Mouse (Mus musculus): Measurements from ENCODE around the gene Dmc1. TPM values are rescaled to one million over a fixed set of nuclear protein-coding genes. Genes with fewer than 3 reads are reported as not detected.

Dmc1 gene
- total and polyA plus RNA-seq, 3 experiments = not detected

DNA sequence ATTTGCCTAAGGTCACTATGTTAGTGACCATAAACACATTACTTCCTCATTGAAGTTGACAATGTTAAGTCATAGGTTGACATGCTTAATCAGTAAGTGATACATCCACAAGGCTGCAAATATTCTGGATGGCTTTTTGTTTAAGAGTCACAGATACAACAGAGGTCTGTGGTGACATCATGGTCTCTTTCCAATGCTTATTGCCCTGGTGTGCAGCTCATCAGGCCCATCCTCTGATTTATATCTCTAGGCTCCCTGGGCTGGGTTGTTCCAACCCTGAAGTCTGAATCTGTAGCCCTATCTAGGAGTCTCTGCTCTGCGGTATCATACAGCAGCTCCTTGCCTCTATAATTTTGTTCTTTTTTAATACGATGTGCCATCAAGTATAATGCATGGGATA is 28.0 kb downstream of the Dmc1 start:
- Histone ChIP-seq H3K4me2 (ENCODE audit: insufficient read depth, low read depth, poor library complexity, severe bottlenecking) (no peak overlapping the region), H3K4me1 (ENCODE audit: control insufficient read depth in 1 of 2, insufficient read depth in 2 of 2) (peaks cover 0 to 11% of the 10 kb centered on the region in 2 experiments; a peak in 2 of 4 replicates), H3K4me3 (replicated peaks in 1 of 3; ENCODE audit: low read depth in 2 of 3, low read length in 2 of 3, poor library complexity in 1 of 3) (no peak overlapping the region), H3K9me3 (replicated peaks; ENCODE audit: low read length) (no peaks in the 10 kb centered on the region), H3K27ac (ENCODE audit: insufficient read depth, low read depth) (no peak overlapping the region), H3K79me2 (replicated peaks; ENCODE audit: control insufficient read depth, extremely low read depth, insufficient read depth, poor library complexity, severe bottlenecking) (no peaks in the 10 kb centered on the region), H3K9ac (ENCODE audit: insufficient read depth, low read depth) (no peak overlapping the region), H3K36me3 (replicated peaks in 1 of 2; ENCODE audit: control insufficient read depth in 1 of 2, insufficient read depth in 1 of 2, low read length in 1 of 2) (no peaks in the 10 kb centered on the region), H3K27me3 (replicated peaks) (no peaks in the 10 kb centered on the region)
- no peak for TF ChIP-seq ZKSCAN1 (IDR thresholded peaks at IDR 0.05; ENCODE audit: borderline replicate concordance, low read depth, low read length)
- no peak for TF ChIP-seq MXI1 (IDR thresholded peaks at IDR 0.05; ENCODE audit: low read depth, low read length)
- TF ChIP-seq NELFE (IDR thresholded peaks at IDR 0.05; ENCODE audit: low read depth, low read length) = no peak
- TF ChIP-seq GABPA (IDR thresholded peaks at IDR 0.05; ENCODE audit: insufficient replicate concordance, low read depth, low read length) = no peak
- no peak for TF ChIP-seq PAX5 (IDR thresholded peaks at IDR 0.05; ENCODE audit: low read length)
- no peak for TF ChIP-seq RAD21 (IDR thresholded peaks at IDR 0.05; ENCODE audit: low read depth, low read length)
- no peak for TF ChIP-seq ZC3H11A (IDR thresholded peaks at IDR 0.05; ENCODE audit: low read depth, low read length)
- no peak for TF ChIP-seq CHD1 (IDR thresholded peaks at IDR 0.05; ENCODE audit: low read depth, low read length)
- TF ChIP-seq IRF4 (IDR thresholded peaks at IDR 0.05; ENCODE audit: low read depth, low read length) = no peak
- TF ChIP-seq E2F4 (IDR thresholded peaks at IDR 0.05; ENCODE audit: insufficient replicate concordance, low read depth, low read length) = no peak
- dilution Hi-C loops (cut with MboI; ENCODE audit: extremely low pct_ligation_motif_present, extremely low pct_unique_long_range_greater_than_20kb, low sequenced_read_pairs) = no loop called here
- DNase-seq (ENCODE audit: extremely low read depth) = no peak
- in situ Hi-C loops (cut with MboI; ENCODE audit: low pct_ligation_motif_present, low pct_unique_long_range_greater_than_20kb, low sequenced_read_pairs) = no loop called here

DNA sequence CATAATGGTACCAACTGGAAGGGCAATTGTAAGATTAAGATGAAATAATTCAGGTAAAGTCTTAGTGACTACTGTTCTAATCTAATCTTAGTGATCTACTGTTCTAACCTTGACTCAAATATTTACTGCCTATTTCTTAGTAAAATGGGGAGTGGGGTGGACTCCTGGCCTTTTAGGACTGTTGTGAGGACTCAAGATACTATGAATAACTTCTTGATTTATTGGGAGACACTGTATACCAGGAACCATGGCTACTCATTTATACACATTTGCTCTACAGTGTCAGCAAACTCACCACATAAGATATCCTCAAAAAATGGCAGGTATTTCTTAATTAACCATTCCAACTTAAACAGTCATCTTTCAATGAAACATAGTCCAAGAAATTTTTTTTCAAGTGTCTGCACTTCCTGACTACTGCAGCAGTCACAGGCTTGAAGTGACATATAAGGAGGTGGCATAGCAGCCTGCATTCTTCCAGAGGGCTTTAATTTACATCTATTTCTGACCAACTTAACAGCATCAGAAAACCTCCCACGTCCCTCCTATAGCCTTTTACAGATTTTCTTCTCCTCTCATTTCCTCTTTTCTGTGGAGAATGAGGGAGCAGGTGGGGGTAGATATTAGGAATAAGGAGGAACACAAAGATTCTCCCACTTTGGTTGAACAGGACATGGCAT is 29.2 kb downstream of the Dmc1 start:
- H3K36me3 ChIP-seq (replicated peaks in 1 of 2; ENCODE audit: control insufficient read depth in 1 of 2, insufficient read depth in 1 of 2, low read length in 1 of 2) = no peaks in the 10 kb centered on the region
- H3K4me1 ChIP-seq (ENCODE audit: control insufficient read depth in 1 of 2, insufficient read depth in 2 of 2) = peaks cover 0 to 11% of the 10 kb centered on the region in 2 experiments; a peak in 2 of 4 replicates
- H3K27ac ChIP-seq (ENCODE audit: insufficient read depth, low read depth) = no peak overlapping the region
- no peak for TF ChIP-seq EP300 (IDR thresholded peaks at IDR 0.05; ENCODE audit: low read length)
- TF ChIP-seq BHLHE40 (IDR thresholded peaks at IDR 0.05; ENCODE audit: low read depth, low read length) = no peak
- no peak for TF ChIP-seq MAFK (IDR thresholded peaks at IDR 0.05; ENCODE audit: insufficient replicate concordance, low read length)
- no peak for TF ChIP-seq USF1 (IDR thresholded peaks at IDR 0.05; ENCODE audit: low read depth, low read length)
- TF ChIP-seq RAD21 (IDR thresholded peaks at IDR 0.05; ENCODE audit: low read depth, low read length) = no peak
- no peak for TF ChIP-seq TBP (conservative IDR thresholded peaks at IDR 0.05; ENCODE audit: low read depth, low read length)
- TF ChIP-seq JUN (IDR thresholded peaks at IDR 0.05; ENCODE audit: insufficient read depth, low read depth, low read length) = no peak
- no peak for TF ChIP-seq SIN3A (IDR thresholded peaks at IDR 0.05; ENCODE audit: low read length)
- TF ChIP-seq MAX (IDR thresholded peaks at IDR 0.05; ENCODE audit: low read length) = no peak
- TF ChIP-seq HCFC1 (IDR thresholded peaks at IDR 0.05; ENCODE audit: low read depth, low read length) = no peak
- H3K9ac ChIP-seq (ENCODE audit: insufficient read depth, low read depth) = no peak overlapping the region
- no peak overlapping the region for H3K4me3 ChIP-seq (replicated peaks in 1 of 3; ENCODE audit: low read depth in 2 of 3, low read length in 2 of 3, poor library complexity in 1 of 3)
- no peak overlapping the region for H3K4me2 ChIP-seq (ENCODE audit: insufficient read depth, low read depth, poor library complexity, severe bottlenecking)
- no peaks in the 10 kb centered on the region for H3K9me3 ChIP-seq (replicated peaks; ENCODE audit: low read length)
- no peak for DNase-seq (ENCODE audit: extremely low read depth)
- in situ Hi-C loops (cut with MboI; ENCODE audit: low pct_ligation_motif_present, low pct_unique_long_range_greater_than_20kb, low sequenced_read_pairs) = no loop called here
- H3K27me3 ChIP-seq (replicated peaks) = no peaks in the 10 kb centered on the region
- no peaks in the 10 kb centered on the region for H3K79me2 ChIP-seq (replicated peaks; ENCODE audit: control insufficient read depth, extremely low read depth, insufficient read depth, poor library complexity, severe bottlenecking)
- dilution Hi-C loops (cut with MboI; ENCODE audit: extremely low pct_ligation_motif_present, extremely low pct_unique_long_range_greater_than_20kb, low sequenced_read_pairs) = no loop called here
